Mouse (Mus musculus): ENCODE results near the gene Rxra. TPM values are rescaled to one million over a fixed set of nuclear protein-coding genes. Genes with fewer than 3 reads are reported as not detected.

The Rxra gene
- total and polyA plus RNA-seq, 3 experiments: 2.1 to 5.5 (median 2.4) TPM

- H3K9me3 ChIP-seq (replicated peaks; ENCODE audit: low read length): no peaks in the 10 kb centered on the region
- no peak overlapping the region for H3K9ac ChIP-seq (ENCODE audit: insufficient read depth, low read depth)
- H3K4me1 ChIP-seq (ENCODE audit: control insufficient read depth in 1 of 2, insufficient read depth in 2 of 2): peaks cover 5 to 64% of the 10 kb centered on the region in 2 experiments
- no peak overlapping the region for H3K27ac ChIP-seq (ENCODE audit: insufficient read depth, low read depth)
- in situ Hi-C loops (cut with MboI; ENCODE audit: low pct_ligation_motif_present, low pct_unique_long_range_greater_than_20kb, low sequenced_read_pairs): loop anchor here (25.0 kb wide), 1 partner anchor 447 kb away; no protein-coding TSS in a partner anchor
- dilution Hi-C loops (cut with MboI; ENCODE audit: extremely low pct_ligation_motif_present, extremely low pct_unique_long_range_greater_than_20kb, low sequenced_read_pairs): no loop called here
- no peaks in the 10 kb centered on the region for H3K79me2 ChIP-seq (replicated peaks; ENCODE audit: control insufficient read depth, extremely low read depth, insufficient read depth, poor library complexity, severe bottlenecking)
- no peak for DNase-seq (ENCODE audit: extremely low read depth)
- H3K4me3 ChIP-seq (replicated peaks in 1 of 3; ENCODE audit: low read depth in 2 of 3, low read length in 2 of 3, poor library complexity in 1 of 3): no peak overlapping the region
- no peaks in the 10 kb centered on the region for H3K36me3 ChIP-seq (replicated peaks in 1 of 2; ENCODE audit: control insufficient read depth in 1 of 2, insufficient read depth in 1 of 2, low read length in 1 of 2)
- H3K4me2 ChIP-seq (ENCODE audit: insufficient read depth, low read depth, poor library complexity, severe bottlenecking): no peak overlapping the region
- no peak for TF ChIP-seq TCF12 (IDR thresholded peaks at IDR 0.05; ENCODE audit: low read depth, low read length)
- no peak for TF ChIP-seq ELF1 (IDR thresholded peaks at IDR 0.05; ENCODE audit: low read depth, low read length)
- TF ChIP-seq MAZ (IDR thresholded peaks at IDR 0.05; ENCODE audit: low read depth, low read length): no peak
- no peak for TF ChIP-seq ETS1 (conservative IDR thresholded peaks at IDR 0.05; ENCODE audit: low read depth, low read length)
- TF ChIP-seq MEF2A (IDR thresholded peaks at IDR 0.05; ENCODE audit: borderline replicate concordance, low read depth, low read length): no peak
- TF ChIP-seq SIN3A (IDR thresholded peaks at IDR 0.05; ENCODE audit: low read length): no peak
- no peak for TF ChIP-seq NRF1 (IDR thresholded peaks at IDR 0.05; ENCODE audit: low read depth, low read length)
- TF ChIP-seq USF1 (IDR thresholded peaks at IDR 0.05; ENCODE audit: low read depth, low read length): no peak
- H3K27me3 ChIP-seq (replicated peaks): no peaks in the 10 kb centered on the region
These were observed 58.6 kb downstream of the Rxra start for GRCm38 (mm10) chr2:27734800-27735199.

GRCm38 (mm10) chr2:27736802-27737201 lies 60.6 kb downstream of the Rxra start:
- no peaks in the 10 kb centered on the region for H3K27me3 ChIP-seq (replicated peaks)
- H3K4me3 ChIP-seq (replicated peaks in 1 of 3; ENCODE audit: low read depth in 2 of 3, low read length in 2 of 3, poor library complexity in 1 of 3): no peak overlapping the region
- H3K27ac ChIP-seq (ENCODE audit: insufficient read depth, low read depth): no peak overlapping the region
- dilution Hi-C loops (cut with MboI; ENCODE audit: extremely low pct_ligation_motif_present, extremely low pct_unique_long_range_greater_than_20kb, low sequenced_read_pairs): no loop called here
- no peak for DNase-seq (ENCODE audit: extremely low read depth)
- peaks cover 12 to 84% of the 10 kb centered on the region in 2 experiments for H3K4me1 ChIP-seq (ENCODE audit: control insufficient read depth in 1 of 2, insufficient read depth in 2 of 2)
- TF ChIP-seq UBTF (IDR thresholded peaks at IDR 0.05; ENCODE audit: low read depth, low read length) (no peak), CHD1 (IDR thresholded peaks at IDR 0.05; ENCODE audit: low read depth, low read length) (no peak), EP300 (IDR thresholded peaks at IDR 0.05; ENCODE audit: low read length) (no peak), JUN (IDR thresholded peaks at IDR 0.05; ENCODE audit: insufficient read depth, low read depth, low read length) (no peak), ZMIZ1 (IDR thresholded peaks at IDR 0.05; ENCODE audit: low read depth, low read length) (no peak), ETS1 (conservative IDR thresholded peaks at IDR 0.05; ENCODE audit: low read depth, low read length) (no peak), MXI1 (IDR thresholded peaks at IDR 0.05; ENCODE audit: low read depth, low read length) (no peak), RAD21 (IDR thresholded peaks at IDR 0.05; ENCODE audit: low read depth, low read length) (no peak), POLR2AphosphoS2 (IDR thresholded peaks at IDR 0.05; ENCODE audit: low read depth, low read length) (no peak)
- no peaks in the 10 kb centered on the region for H3K36me3 ChIP-seq (replicated peaks in 1 of 2; ENCODE audit: control insufficient read depth in 1 of 2, insufficient read depth in 1 of 2, low read length in 1 of 2)
- no peaks in the 10 kb centered on the region for H3K79me2 ChIP-seq (replicated peaks; ENCODE audit: control insufficient read depth, extremely low read depth, insufficient read depth, poor library complexity, severe bottlenecking)
- no peaks in the 10 kb centered on the region for H3K9me3 ChIP-seq (replicated peaks; ENCODE audit: low read length)
- H3K4me2 ChIP-seq (ENCODE audit: insufficient read depth, low read depth, poor library complexity, severe bottlenecking): no peak overlapping the region
- no peak overlapping the region for H3K9ac ChIP-seq (ENCODE audit: insufficient read depth, low read depth)
- in situ Hi-C loops (cut with MboI; ENCODE audit: low pct_ligation_motif_present, low pct_unique_long_range_greater_than_20kb, low sequenced_read_pairs): loop anchor here (25.0 kb wide), 1 partner anchor 450 kb away; no protein-coding TSS in a partner anchor

All from CH12.LX (cell line).